Mouse (Mus musculus) CH12.LX (cell line): ENCODE results near the gene Plcb1.

Source experiments
- CHD1 ChIP-seq: IDR thresholded peaks from 2 replicates; pipeline ENCODE4 v1.6.1; 2012; ENCODE audit warnings: low read depth, low read length, improper control_type of control experiment, inconsistent platforms
- CTCF ChIP-seq, 2 experiments: IDR thresholded peaks in 1 of 2; conservative IDR thresholded peaks in 1 of 2; 2 replicates each; pipeline ENCODE4 v1.5.1; 2011 to 2012; ENCODE audit warnings: low read depth in 2 of 2, low read length in 2 of 2, improper control_type of control experiment in 1 of 2, inconsistent platforms in 1 of 2, mild to moderate bottlenecking in 1 of 2, moderate library complexity in 1 of 2
- JUND ChIP-seq: conservative IDR thresholded peaks from 2 replicates; pipeline ENCODE4 v1.6.1; 2011; ENCODE audit warnings: low read depth, low read length, improper control_type of control experiment
- MAX ChIP-seq: IDR thresholded peaks from 2 replicates; pipeline ENCODE4 v1.6.1; 2011; ENCODE audit warnings: low read length, improper control_type of control experiment
- POLR2A ChIP-seq: IDR thresholded peaks from 2 replicates; pipeline ENCODE4 v1.6.1; 2011; ENCODE audit warnings: low read depth, mild to moderate bottlenecking, improper control_type of control experiment, low read length

GRCm38 (mm10) chr2:135305736-135306471 lies 520.0 kb downstream of the Plcb1 start:
- no peak for TF ChIP-seq CTCF (conservative IDR thresholded peaks at IDR 0.05 in 1 of 2, IDR thresholded peaks at IDR 0.05 in 1 of 2; ENCODE audit: low read depth in 2 of 2, low read length in 2 of 2)
- no peak for TF ChIP-seq POLR2A
- TF ChIP-seq CHD1, result no peak
- TF ChIP-seq MAX, result no peak
- TF ChIP-seq JUND, result no peak
